Mouse (Mus musculus) cerebral cortex, adult 2 months (tissue): ENCODE data around the gene Cars2.

Experiments used
- WGBS: fragments of 180-500 bp; shearing (Covaris S2); methylation state at CpG from one replicate; pipeline ENCODE4 v1.1.7; 2018; 5-methylcytosine and 5-hydroxymethylcytosine counted together

Cars2 gene

DNA sequence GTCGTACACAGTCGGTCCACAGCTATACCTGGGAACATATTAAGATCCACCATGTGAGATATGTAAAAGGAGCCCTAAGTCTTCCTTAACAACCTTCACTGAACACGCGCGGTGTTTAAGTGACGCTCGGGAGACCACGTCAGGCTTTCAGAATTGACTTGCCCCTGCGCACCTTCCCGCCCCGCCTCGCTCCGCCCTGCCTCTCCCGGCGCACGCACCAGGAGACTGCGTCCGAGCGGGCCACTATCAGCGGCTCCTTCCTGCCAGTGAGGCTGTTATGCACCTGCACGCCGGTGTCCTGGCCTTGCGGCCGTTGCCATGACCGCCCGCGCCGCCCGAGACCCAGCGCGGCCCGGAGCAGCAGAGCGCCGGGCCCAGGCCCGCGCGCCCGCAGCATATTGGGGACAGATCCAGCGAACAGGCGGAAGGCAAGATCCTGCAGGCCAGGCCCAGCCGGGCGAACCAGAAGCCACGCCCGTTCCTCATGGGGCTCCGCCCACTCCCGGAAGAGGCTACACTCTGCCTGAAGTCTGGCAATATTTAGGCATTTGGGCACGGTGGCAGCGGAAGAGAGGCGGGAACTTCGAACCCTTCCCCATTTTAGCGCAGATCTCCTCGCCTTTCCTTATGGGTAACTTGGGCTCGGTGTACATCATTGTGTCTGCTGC, at the start of gene Cars2:
TSS of gene Cars2 (minus strand) at position 503 of the 668 bp plus-strand sequence.
- WGBS, result under 1% methylated on average over 53 of the region's 53 CpGs

DNA sequence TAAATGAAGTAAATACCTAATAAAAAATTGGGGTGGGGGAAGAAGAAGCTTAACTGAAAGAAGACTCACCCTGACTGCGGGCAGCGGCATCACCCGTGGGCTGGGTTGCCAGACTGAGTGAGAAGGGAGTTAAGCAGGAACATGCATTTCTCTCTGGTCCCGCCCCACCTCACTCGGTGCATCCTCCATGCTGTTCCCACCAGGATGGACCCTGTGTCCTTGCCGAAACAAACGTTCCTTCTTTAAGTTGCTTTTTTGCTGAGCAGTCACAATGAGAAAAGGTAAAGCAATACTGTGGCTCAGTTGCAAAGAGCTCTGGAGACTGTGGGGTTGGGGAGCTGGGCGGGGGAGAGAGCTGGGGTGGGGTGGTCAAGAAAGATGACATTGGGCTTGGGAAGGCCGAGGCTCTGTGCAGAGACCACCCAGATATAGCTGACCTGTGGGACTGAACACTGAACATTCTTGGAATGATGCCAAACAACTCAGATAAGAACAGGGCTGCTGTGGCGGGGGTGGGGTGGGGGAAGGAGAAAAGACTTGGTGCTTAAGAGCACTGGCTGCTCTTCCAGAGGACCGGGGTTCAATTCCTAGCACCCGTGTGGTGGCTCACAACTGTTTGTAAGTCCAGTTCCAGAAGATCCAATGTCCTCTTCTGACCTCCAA, 42.8 kb upstream of the Cars2 start:
- 79% methylated on average over 12 of the region's 12 CpGs for WGBS

DNA sequence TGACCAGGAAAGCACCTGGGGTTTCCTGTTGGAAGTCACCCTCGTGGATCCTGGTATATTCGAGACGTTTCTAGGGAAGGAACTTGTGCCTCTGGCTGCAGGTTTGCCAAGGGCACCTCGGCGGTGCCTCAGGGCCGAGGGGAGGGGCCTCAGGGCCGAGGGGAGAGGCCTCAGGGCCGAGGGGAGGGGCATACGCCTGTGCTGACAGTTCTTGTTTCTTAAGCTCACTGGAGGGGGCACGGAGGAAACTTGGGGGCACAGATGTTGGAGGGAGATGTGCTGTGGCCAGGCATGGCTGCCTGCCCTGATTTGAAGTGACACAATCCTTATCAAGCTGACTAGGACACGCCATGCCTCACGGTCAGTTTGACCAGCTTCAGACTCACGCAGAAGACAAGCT, 41.7 kb upstream of the Cars2 start:
- WGBS, result 56% methylated on average over 13 of the region's 13 CpGs

DNA sequence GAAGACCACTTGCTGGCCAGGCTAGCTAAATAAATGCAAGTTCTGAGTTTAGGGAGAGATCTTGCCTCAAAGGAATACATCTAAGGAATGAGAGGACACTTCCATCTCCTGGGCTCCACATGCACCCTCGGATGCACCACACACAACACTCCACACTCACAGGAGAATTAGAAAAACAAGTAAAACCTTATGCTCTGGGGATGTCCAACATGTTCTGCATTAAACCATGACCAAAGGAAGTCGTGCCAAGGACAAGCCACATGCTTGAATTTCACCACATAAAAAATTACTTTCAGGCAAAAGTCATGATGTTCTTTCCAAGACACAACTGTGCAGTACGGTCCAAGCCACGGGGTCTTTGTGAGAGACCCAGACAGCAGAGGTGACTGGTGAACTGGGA, 41.3 kb upstream of the Cars2 start:
- 83% methylated on average over 4 of the region's 4 CpGs for WGBS

DNA sequence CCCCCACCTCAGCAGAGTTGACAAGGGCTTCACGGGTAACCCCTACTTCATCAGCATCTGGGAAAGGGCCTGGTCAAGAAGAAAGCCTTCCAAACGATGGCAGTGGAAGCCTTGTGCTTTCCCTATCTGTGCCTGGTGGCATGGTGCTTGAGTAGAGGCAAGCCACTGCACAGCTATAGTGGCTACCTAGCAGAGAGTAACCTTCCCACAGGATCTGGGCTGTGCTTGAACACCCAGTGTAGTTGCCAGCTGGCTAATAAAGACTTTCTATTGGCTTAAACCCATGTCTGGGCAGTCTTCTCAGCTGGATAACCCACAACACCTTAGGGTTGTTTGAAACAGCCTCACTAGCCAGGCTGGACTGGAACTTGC, 35.8 kb upstream of the Cars2 start:
- WGBS, result 84% methylated on average over 2 of the region's 2 CpGs

DNA sequence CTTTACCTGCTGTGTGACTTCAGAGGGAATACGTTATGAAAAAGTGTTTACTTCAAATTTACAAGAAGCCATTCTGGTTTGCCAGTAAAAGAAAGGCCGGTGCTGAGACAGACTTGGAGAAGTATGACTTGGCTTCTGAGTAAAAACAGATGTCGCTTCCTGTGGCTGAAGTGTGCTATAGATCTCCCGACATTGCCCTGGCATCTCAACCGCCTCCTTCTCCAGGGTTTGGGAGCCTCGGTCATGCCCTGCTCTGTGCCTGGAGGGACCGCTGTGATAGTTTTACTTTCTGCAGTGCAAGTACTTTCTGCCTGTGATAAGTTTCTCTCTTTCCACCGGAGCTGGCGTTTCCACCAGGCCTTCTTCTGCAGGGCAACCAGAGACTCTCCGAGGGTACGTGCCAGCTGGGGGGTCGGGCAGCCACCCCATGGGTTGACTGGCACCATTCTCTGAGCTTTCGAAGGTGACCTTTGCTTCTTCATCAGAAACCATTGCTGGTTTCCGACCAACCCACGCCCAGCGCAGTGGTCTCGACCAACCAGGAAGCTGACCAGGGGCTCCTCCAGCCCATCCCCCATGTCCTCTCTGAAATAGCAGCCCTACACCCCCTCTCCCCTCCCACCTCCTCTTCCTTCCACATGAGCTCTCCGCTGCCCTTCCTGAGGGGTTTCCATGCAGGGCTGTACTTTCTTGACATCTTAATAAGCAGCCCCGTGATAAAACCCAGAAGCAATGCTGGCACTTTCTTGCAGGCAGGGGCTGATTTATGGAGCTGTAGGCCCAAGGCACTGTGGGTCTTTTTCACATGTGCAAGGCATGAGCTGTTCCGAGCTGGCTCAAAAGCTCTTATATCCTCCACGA, 35.2 kb upstream of the Cars2 start:
- WGBS, result 86% methylated on average over 21 of the region's 21 CpGs

DNA sequence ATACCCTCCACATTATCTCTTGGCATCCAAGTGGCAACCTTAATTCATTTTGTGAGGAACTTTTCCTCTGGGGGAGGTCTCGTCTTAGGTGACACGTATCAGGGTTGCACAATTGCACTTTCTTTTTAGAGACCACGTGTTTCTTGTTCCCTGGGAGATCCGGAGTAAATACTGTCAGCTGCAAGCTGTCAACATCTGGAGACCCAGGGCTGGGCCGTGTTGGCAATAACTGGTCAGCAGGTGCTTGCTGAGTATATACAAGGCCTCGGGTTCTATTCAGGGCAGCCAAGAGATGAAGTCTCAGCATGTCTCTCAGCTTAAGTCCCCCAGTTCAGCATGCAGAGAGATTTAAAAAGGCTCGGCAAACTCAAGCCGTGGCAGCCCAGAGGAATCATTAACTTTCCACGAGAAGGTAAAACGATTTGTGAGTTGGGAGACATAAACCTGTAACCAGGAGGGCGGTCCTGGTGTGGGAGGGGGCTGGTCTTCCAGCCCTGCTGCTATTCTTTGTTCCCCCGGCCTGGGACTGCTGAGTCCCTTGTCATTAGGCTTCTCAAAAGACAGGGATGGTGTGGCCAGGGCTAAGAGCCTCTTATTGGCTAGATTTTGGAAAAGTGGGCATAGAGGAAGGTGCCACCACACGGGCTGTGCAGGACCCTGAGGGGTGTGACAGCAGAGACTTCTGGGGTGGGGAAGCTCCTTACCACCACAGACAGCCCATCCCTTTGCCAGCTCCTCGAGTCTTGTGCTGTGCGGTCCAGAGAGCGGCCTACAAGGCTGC, 25.2 kb upstream of the Cars2 start:
- WGBS, result 72% methylated on average over 16 of the region's 16 CpGs

DNA sequence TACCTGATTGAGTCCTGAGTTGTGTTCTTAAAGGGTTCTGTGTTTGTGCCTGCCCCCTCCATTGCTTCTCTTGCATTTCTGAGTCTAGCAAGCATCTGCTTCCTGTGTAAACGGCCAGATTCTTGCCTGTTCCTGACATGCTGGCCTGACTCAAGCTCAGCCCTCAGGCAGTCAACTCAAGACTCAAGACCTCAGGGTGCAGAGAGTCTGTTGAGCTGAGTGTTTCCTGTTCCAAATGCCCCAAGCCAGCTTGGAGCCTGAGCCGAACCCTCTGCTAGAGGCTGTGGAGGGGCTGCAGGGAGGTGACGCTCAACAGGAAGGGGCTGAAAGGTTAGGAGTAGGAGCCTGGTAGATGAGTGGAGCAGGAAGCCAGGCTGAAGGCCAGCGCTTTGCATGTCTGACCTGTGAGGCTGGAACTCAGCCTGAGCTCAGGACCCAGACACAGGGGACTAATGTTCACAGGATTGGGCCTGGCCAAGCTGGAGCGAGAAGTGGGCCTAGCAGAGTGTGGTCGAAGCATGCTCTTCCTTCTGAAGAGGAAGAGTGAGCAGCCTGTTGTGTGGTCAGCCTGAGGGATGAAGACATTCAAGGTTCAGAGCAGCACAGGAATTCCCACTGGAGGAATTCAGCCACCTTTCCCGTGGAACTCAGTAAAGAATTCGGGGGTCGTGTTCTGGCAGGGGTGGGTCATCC, 24.5 kb upstream of the Cars2 start:
- WGBS, result 81% methylated on average over 9 of the region's 9 CpGs

DNA sequence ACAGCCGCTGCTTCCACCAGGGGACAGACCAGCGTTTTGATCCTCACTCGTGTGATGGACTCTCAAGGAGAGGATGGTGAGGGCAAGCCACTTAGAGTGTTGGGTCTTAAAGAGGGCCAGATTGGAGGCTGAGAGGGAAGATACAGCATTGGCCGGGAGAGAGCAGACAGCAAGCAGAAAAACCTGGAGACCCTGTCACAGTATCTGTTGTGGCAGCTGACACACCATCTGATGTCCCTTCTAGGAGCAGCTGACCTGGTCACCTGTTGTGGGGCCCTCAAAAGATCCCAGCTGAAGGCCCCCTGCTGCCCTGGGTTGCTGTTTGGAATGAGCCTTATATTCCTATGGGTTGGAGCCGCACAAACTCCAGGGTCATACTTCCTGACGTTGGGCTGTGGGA, 21.8 kb upstream of the Cars2 start:
- 77% methylated on average over 6 of the region's 6 CpGs for WGBS

DNA sequence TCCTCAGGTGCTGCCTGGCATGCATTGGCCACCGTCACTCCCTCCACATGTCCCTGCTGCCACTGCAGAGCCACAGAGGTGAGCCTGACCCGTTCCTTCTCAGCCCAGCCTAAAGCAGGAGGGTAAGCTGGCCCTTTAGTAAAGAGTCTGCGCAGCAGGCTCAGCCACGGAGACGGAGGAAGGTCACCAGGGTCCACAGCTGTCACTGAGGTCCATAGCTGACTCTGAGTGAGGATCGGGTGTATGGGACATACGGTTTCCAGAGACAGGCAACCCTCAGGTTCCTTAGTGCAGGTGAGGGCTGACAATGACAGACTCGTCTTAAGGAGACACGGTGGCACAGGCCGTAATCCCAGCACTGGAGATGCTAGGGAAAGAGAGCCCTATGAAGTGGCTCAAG, 21.4 kb upstream of the Cars2 start:
- WGBS, result 92% methylated on average over 10 of the region's 10 CpGs

DNA sequence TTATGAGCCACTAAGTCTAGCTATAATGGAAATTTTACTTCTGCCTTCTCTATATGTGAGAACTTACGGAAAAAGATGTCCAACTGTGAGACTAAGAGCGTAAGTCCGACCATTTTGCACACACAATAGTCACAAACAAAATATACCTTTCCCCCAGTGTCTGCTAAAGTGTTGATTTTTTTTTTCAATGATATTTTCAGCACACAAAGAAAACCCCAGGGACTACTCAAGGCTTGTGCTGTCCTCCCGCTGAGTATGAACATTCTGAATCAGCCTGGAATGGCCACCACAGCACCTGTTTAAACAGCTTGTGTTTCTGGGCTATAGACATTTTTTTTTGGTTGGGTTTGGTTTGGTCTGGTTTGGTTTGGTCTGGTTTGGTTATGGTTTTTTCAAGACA, 20.2 kb upstream of the Cars2 start:
- WGBS, result 93% methylated on average over 4 of the region's 4 CpGs

DNA sequence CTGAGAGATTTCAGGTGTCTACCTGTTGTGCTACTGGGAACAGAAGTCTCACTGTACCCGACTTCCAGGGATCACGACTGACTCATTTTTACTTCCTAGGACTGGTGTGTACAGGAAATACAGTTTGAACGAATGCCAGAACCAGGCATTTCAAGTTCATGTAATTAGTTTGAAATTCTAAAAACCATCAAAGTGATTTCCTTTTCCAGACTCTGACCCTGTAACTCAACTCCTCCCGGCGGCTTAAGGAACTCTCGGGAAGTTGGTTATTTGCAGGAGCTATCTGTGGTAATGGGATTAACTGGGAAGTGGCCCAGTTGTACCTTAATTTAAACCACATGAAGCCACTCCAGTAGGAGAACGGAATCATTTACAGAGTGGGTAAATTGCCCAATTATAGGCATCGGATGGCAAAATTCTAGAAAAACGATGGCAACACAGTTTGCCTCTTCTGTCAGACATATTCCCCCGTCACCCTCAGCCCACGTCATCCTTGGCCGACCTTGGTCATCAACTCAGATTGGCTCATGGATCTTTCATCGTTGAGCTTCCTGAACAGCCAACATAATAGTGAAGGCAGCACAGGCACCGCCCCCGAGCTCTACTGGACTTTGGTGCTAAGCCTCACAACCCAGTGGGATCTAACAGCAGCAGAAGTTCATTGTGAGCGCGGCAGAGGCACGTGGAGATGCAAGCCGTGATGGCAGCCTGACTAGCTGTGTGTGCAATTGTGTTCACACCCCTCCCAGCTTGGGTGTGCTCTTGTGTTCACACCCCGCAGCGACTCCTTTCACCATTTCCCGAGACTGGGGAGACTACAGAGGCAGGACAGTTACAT, 18.9 kb upstream of the Cars2 start:
- WGBS, result 85% methylated on average over 22 of the region's 22 CpGs

DNA sequence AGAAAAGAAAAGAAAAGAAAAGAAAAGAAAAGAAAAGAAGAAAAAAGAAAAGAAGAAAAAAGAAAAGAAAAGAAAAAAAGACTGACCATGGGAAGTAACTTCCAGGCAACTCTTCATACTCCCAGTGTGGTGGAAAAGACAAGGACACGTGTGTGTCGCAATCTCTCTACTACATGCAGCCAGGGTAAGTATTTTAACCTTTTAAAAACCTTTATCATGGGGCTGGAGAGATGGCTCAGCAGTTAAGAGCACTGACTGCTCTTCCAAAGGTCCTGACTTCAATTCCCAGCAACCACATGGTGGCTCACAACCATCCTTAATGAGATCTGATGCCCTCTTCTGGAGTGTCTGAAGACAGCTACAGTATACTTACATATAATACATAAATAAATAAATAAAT, 17.6 kb upstream of the Cars2 start:
- 95% methylated on average over 2 of the region's 2 CpGs for WGBS

DNA sequence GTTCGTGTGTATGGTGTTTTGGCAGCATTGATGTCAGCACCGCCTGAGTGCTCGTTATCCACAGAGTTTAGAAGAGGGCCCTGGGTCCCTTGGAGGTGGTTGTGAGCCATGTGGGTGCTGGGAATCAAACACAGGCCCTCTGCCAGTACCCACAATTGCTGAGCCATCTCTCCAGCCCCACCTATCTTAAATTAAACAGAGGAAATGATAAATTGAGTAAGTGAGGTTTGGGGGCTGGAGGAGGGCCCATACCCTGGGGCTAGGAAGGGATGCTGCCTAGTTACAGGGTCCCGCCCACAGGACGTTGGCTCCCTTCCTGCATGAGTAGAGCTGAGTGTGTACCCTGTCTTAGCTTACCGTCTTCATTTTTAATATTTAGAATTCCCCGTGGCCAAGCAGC, 14.1 kb upstream of the Cars2 start:
- 79% methylated on average over 7 of the region's 7 CpGs for WGBS

DNA sequence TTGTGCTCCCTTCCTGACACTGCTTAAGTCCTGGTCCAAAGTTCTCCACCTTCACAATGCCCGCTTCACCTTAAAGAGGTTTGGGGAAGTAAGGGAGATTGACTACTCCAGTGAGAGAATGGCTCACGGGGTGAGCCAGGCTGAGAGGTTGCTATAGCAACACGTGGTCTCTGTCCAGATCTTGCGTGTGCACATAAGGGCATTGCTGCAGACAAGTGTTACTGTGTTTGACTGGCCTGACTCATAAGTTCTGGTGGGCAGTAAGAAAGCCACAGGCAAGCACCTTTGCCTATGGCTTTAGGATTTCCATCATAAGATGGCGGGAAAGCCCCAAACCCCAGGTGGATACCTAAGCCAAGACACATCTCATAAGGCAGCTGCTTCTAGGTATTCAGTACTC, 13.7 kb upstream of the Cars2 start:
- 79% methylated on average over 5 of the region's 5 CpGs for WGBS

DNA sequence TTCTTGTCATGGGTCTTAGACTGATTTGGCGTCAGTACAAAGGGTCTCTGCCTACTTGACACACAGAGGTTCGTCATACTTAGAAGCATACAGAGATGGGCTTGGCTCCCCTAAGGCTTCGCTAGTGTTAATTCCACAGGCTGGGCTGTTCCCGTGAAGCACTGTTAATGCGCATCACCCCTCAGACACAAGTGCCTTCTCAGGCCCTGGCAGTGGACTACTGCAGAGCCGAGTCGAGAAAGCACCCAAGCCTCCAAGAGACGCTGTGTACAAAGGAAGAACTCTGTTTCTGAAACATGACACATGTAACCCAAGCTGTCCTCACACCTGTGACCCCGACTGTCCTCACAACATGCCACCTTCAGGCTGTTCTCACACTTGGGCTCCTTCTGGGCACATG, 9.6 kb upstream of the Cars2 start:
- WGBS, result 72% methylated on average over 9 of the region's 9 CpGs

DNA sequence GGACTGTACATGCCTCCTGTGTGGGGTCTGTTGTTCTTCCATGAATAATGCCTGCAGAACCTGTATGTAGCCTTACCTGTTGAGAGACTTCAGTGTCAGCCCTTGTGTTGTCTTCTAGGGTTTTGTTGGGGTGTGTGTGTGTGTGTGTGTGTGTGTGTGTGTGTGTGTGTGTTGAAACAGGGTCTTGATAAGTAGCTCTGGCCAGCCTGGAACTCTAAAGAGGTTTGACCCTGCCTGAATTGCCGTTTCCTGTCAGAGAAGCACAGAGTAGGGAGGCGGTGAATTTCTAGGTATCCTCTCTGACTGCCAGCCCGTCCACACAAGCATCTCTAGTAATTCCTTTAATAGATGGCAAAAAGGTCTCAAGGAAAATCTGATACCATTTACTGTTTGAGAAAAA, 8.9 kb upstream of the Cars2 start:
- whole genome bisulfite sequencing, result 76% methylated on average over 3 of the region's 3 CpGs

DNA sequence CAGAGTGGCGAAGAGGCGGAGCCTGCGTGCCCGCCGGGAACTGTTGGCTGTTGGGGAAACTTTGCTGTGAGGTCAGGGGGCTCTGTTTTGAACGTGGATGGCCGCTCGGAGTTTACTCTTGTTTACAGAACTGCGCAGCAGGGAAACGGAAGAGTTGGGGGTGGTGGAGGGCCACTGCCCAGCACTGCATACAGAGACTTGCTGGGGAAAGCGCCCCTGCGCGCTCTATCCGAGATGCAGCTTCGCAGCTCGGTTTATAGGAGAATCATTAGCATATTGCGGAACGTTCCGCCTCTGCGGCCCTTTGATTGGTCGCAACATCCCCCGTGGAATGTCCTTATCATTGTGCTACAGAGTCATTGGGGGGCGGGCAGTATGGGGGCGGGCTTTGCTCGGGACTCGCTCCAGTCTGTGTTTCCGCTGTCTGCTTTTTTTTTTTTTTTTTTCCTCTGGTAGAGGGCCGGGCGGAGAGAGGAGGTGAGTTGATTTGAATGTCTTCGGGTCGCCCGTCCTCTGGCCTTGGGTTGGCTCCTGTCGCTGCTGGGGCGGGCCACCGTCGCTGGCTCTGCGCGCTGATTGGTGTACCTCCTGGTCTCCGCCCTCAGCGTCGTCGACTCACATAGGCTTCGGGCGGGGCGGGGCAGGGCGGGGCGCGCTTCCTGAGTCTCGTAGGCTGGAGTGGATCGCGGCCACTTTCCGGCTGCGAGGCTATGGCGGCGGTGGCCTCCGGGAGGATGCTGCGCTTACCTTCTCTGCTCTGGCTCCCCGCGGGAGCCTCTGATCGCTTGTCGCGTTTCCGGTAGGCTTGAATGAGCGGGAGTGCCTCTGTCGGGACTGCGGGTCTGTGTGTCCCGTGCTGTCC, 7.4 kb upstream of the Cars2 start:
- WGBS, result under 1% methylated on average over 67 of the region's 67 CpGs

DNA sequence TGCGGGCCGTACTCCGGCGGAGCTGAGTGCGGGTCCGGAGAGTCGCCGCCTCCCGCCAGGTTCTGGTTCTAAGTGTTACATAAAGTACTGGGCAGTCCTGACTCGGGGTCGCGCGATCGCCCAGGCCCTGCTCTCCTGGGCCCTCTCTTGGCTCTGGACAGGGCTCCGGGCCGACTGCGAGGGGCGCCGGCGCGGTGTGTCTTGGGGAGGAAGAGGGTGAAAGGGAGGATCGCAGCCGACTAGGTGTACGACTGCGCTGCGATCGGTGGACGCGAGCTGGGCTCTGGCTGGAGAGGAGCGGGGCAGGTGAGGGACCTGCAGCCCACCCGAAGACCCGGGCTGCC, 6.8 kb upstream of the Cars2 start:
- WGBS, result 0% methylated on average over 32 of the region's 32 CpGs
